Mouse (Mus musculus) T-helper 17 cell (primary cell): ENCODE measurements at regions not wholly inside any gene's neighbourhood (a gene's known extent, or its start where the extent isn't known, plus 50 kb on each side); places are given as distances from the start of the nearest gene placed in this dataset.

ENCODE experiments used
- in situ Hi-C, 2 experiments: fragments of 300-600 bp; cut with MboI, MseI; formaldehyde crosslinking; loops; 1 replicate in 1 of 2; 2 replicates in 1 of 2; pipeline ENCODE4 v1.15.1; 2025; ENCODE audit warnings: high pct_unique_total_duplicates in 2 of 2

GRCm38 (mm10) chr12:13048168-13048727, 106.5 kb upstream of the Mycn start:
- in situ Hi-C loops: no loop called here

GRCm38 (mm10) chr12:13042934-13043333, 101.2 kb upstream of the Mycn start:
- in situ Hi-C loops: no loop called here

DNA sequence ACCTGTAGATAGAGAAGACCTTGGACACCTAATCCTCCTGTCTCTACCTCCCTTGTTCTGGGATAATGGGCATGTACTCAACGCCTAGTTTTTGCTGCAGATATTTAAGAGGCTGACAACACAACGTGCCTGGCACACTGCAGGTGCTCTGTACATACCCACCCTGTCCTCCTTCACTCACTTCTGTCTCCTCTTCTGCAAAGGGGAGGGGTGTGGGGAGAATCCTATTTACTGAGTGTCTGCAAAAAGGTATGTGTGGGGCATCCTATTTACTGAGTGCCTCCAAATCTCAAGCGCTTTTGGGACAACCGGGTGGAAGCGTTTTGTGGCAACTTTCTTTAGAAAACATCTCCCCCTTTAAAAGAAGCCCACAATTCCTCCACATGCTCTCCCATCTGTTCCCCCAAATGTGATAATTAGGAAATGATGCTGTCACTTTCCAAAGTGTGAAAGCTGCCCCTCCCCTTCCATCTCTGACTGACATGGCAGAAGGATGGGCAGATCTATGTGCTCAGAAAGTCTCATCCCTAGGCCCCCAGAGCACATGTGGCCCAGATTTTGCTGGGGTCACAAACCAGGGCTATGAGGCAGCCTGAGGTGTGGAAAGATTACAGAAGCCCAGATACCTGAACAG, 93.5 kb upstream of the Mycn start:
- in situ Hi-C loops: no loop called here

DNA sequence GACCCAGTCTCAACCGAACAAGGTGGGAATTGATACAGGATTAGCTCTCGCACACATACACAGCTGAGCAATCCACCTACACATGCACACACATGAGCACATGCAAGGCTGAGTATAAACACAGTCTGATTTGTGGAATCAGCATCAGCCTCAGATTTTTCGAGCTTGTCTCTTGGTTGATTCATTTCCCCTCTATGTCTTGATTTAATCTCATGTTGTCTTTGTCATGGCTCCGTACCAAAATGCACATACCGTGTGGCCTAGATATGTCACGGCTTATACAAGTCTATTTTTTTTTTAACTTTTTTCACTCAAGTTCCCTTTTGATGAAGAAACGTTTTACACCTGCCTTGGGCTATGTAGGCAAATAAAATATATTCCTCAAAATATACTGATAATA, 88.6 kb upstream of the Mycn start:
- in situ Hi-C loops: no loop called here

DNA sequence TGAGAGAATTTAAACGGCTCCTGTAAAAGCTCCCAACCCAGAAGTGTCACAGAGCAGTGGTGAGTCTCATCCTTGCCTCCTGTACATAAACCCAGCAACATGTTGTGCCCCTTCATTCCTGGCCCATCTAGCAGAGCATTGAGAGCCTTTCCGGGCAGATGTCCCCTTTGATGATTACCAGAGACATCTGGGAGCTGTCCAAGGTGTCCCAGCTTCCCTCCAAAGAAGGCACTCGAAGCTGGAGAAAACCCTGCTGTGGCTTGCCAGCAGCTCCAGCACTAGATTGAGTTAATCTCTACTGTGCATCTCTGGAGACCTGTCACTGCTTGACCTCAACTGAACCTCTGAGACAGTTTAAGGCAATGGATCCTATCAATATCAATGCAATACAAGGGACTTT, 86.4 kb upstream of the Mycn start:
- in situ Hi-C loops: no loop called here

GRCm38 (mm10) chr12:13026041-13026580, 84.4 kb upstream of the Mycn start:
- in situ Hi-C loops: no loop called here

DNA sequence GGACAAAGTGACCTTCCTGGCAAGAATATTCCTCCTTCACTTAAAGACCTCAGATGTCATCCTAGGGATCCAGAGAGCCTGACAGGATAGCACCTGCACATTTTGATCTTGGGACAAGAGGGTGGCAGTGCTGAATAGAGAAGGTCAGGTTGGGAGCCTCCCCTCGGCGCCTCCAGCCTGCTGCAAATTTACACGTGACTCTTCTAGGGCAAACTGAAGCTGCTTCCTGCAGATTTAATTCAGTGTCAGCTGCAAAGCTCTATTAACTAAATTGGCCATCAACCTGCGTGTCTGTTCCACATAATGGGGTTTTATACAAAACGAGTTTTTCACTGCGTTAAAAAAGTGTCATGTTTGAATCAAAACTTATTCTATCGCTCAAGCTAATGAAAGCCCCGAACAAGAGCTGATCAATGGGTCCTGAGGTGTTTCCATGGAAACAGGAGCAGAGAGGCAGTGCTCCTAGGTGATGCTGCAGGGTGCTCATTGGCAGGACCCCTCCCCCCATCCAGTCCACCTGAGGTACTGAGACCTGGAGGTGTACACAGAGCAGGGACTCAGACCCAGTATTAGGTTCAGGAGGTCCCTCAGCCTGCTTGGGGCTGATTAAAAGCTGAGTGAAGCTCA, 82.6 kb upstream of the Mycn start:
- in situ Hi-C loops: no loop called here

DNA sequence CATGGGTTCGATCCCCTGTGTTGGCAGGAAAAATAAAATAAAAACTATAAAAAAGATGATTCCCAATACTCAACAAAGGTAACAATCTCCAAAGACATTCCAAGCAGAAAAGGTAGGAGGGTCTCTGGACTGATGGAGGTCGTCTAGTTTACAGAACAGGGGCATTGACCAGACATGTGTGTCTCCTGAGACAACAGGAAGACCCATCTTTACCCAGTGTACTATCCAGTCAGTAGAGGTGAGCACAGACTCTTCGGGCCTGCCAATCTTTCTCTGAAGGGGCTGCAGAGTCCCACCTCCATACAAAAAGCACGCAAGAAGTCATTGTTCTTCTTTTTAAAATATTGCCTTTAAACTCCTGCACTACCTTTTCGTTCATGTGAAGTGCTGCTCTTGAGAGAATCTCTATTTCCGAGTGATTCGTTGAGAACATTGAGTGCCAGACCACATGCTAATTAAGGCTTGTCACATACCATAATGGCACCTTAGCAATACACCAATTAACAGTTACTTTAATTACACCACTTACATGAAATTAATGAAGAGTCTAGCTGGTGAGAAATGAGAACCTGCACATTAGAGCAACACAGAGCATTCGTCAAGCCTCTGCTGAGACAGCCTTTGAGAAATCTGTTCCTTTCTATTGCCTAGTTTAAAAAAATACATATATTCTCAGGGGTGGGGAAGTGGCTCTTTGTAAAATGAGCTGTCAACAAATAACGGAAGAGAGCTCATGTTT, 69.5 kb upstream of the Mycn start:
- in situ Hi-C loops: no loop called here

GRCm38 (mm10) chr12:13010405-13010804, 68.7 kb upstream of the Mycn start:
- in situ Hi-C loops: no loop called here

- in situ Hi-C loops: no loop called here
Observed at GRCm38 (mm10) chr12:13009470-13009869, 67.8 kb upstream of the Mycn start.

- in situ Hi-C loops: no loop called here
Observed at GRCm38 (mm10) chr12:13002703-13003102, 61.0 kb upstream of the Mycn start.

DNA sequence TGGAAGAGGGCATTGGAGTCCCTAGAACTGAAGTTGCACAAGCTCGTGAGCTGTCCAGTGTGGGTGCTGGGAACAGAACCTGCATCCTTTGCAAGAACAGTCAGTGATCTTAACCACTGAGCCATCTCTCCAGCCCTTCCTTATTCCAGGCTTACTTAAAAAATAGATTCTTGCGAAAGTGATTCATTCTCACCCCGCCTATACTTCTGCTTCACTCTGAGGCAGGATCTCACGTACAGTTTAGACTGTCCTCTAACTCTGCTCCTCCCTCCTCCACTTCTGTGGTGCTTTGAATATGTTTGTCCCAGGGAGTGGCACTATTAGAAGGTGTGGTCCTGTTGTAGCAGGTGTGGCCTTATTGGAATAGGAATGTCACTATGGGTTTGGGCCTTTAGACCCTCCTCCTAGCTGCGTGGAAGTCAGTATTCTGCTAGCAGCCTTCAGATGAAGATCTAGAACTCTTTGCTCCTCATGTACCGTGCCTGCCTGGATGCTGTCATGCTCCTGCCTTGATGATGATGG, 60.4 kb upstream of the Mycn start:
- in situ Hi-C loops: no loop called here

GRCm38 (mm10) chr12:12995974-12996361, 54.3 kb upstream of the Mycn start:
- in situ Hi-C loops: no loop called here

GRCm38 (mm10) chr12:12995061-12995973, 53.6 kb upstream of the Mycn start:
- in situ Hi-C loops: no loop called here

DNA sequence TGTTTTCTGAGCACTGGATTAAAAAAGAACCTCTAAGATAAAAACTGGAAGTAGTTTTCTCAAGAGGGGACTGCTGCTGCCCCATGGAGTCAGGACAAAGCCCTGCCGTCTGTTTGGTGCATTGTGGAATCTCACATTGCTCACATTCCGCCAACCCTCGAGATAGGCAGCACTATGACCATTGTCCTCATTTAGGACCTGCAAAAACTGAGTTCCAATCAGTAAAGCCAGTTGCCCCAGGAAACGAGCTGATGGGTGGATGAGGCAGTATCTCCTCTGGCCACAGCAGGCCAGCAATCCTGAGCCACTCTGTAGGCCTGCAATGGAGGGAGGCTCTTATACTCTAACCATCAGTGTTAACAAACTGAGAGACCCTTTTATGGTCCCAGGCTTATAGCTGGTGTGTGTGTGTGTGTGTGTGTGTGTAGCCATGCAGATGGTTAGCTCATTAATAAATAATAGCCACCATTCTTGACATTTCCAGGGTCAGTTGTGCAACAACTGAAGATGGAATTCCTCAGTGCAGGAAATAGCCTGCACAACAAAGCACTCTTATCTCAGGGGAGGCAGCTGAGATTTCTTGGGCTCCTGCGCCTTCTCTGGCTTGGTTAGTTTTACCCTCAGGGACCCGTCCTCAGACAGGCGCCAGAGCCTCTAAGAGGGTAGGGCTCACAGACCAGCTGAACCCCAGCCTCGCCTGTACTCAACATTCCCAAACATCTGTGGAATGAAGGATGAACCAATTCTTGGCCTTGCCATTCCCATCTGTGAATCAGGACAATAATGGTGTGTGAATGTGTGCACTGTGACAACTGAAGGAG, 52.4 kb upstream of the Mycn start:
- in situ Hi-C loops: no loop called here
